Mouse (Mus musculus) intestine, embryonic 16.5 days (tissue): Measurements from ENCODE around the gene Mybpc1. TPM values are rescaled to one million over a fixed set of nuclear protein-coding genes. Genes with fewer than 3 reads are reported as not detected.

Experiments
- ATAC-seq: fragments of 200-750 bp; cut with Nextera tagmentation; 2 replicates; pipeline ENCODE4 v1.8.0; 2017; ENCODE audit warnings: moderate TSS enrichment, moderate library complexity
- H3K27ac ChIP-seq: fragments of 300-500 bp; sonication (generic); 2 replicates; pipeline ENCODE4 v1.5.1; 2014; ENCODE audit warnings: mild to moderate bottlenecking, low read length
- H3K27me3 ChIP-seq: fragments of 300-500 bp; sonication (generic); replicated peaks from 2 replicates; pipeline ENCODE4 v1.6.1; 2014; ENCODE audit warnings: low read length, control low read depth, mixed read lengths; ENCODE audit not compliant: control insufficient read depth, insufficient read depth
- H3K36me3 ChIP-seq: fragments of 300-500 bp; sonication (generic); 2 replicates; pipeline ENCODE4 v1.6.1; 2014; ENCODE audit warnings: low read length, control low read depth; ENCODE audit not compliant: control insufficient read depth, insufficient read depth
- H3K4me1 ChIP-seq: fragments of 300-500 bp; sonication (generic); 2 replicates; pipeline ENCODE4 v1.6.1; 2014; ENCODE audit warnings: low read length, control low read depth, mixed read lengths; ENCODE audit not compliant: control insufficient read depth, insufficient read depth
- H3K4me2 ChIP-seq: fragments of 300-500 bp; sonication (generic); 2 replicates; pipeline ENCODE4 v1.6.1; 2014; ENCODE audit warnings: low read depth, low read length, control low read depth
- H3K4me3 ChIP-seq: fragments of 300-500 bp; sonication (generic); 2 replicates; pipeline ENCODE4 v1.5.1; 2014; ENCODE audit warnings: mild to moderate bottlenecking, low read length
- H3K9ac ChIP-seq: fragments of 300-500 bp; sonication (generic); 2 replicates; pipeline ENCODE4 v1.6.1; 2014; ENCODE audit warnings: low read depth, low read length
- H3K9me3 ChIP-seq: fragments of 300-500 bp; sonication (generic); 2 replicates; pipeline ENCODE4 v1.6.1; 2016; ENCODE audit warnings: low read length, control low read depth; ENCODE audit not compliant: control insufficient read depth
- WGBS: fragments of 180-500 bp; shearing (Covaris S2); extraction: QIAGEN DNeasy Blood & Tissue Kit; methylation state at CpG from one replicate; pipeline ENCODE4 v1.1.7; 2014; 5-methylcytosine and 5-hydroxymethylcytosine counted together
- polyA plus RNA-seq: library from polyadenylated mRNA; unstranded; fragments of >200 nt; fragmentation: Nextera tagmentation; extraction: Ambion mirVana; gene quantifications from 2 replicates; pipeline ENCODE4 v1.2.1, GENCODE M21; 2015

The Mybpc1 gene
- polyA plus RNA-seq, 1 experiment from 2014 or later = 1.9 TPM

GRCm38 (mm10) chr10:88613051-88613450 lies 8.1 kb upstream of the Mybpc1 start:
- Histone ChIP-seq H3K9ac (no peak overlapping the region), H3K9me3 (no peaks in the 10 kb centered on the region), H3K27me3 (no peaks in the 10 kb centered on the region), H3K4me1 (no peaks in the 10 kb centered on the region), H3K36me3 (no peaks in the 10 kb centered on the region), H3K27ac (no peak overlapping the region), H3K4me3 (no peak overlapping the region), H3K4me2 (no peak overlapping the region)
- WGBS = 84% methylated on average over 11 of the region's 11 CpGs
- no peak for ATAC-seq

GRCm38 (mm10) chr10:88606686-88607085 lies 1.7 kb upstream of the Mybpc1 start:
- H3K36me3 ChIP-seq = no peaks in the 10 kb centered on the region
- no peaks in the 10 kb centered on the region for H3K9me3 ChIP-seq
- WGBS = 70% methylated on average over 7 of the region's 7 CpGs
- ATAC-seq = no peak
- H3K4me1 ChIP-seq = no peaks in the 10 kb centered on the region
- no peak overlapping the region for H3K4me2 ChIP-seq
- no peak overlapping the region for H3K9ac ChIP-seq
- no peaks in the 10 kb centered on the region for H3K27me3 ChIP-seq
- H3K27ac ChIP-seq = no peak overlapping the region
- no peak overlapping the region for H3K4me3 ChIP-seq

- no peak for ATAC-seq
- no peak overlapping the region for H3K4me2 ChIP-seq
- no peaks in the 10 kb centered on the region for H3K27me3 ChIP-seq
- no peak overlapping the region for H3K4me3 ChIP-seq
- H3K9me3 ChIP-seq = no peaks in the 10 kb centered on the region
- no peak overlapping the region for H3K27ac ChIP-seq
- WGBS = 78% methylated on average over 8 of the region's 8 CpGs
- no peaks in the 10 kb centered on the region for H3K36me3 ChIP-seq
- no peaks in the 10 kb centered on the region for H3K4me1 ChIP-seq
- no peak overlapping the region for H3K9ac ChIP-seq
Measured at GRCm38 (mm10) chr10:88606065-88606464, 1.1 kb upstream of the Mybpc1 start.

- 52% methylated on average over 2 of the region's 2 CpGs for WGBS
- no peak overlapping the region for H3K27ac ChIP-seq
- no peaks in the 10 kb centered on the region for H3K4me1 ChIP-seq
- H3K9ac ChIP-seq = no peak overlapping the region
- no peak for ATAC-seq
- H3K9me3 ChIP-seq = no peaks in the 10 kb centered on the region
- no peaks in the 10 kb centered on the region for H3K27me3 ChIP-seq
- no peaks in the 10 kb centered on the region for H3K36me3 ChIP-seq
- no peak overlapping the region for H3K4me2 ChIP-seq
- no peak overlapping the region for H3K4me3 ChIP-seq
Measured at GRCm38 (mm10) chr10:88603773-88604172, 1.2 kb downstream of the Mybpc1 start.

GRCm38 (mm10) chr10:88603256-88603655 lies 1.7 kb downstream of the Mybpc1 start:
- 49% methylated on average over 5 of the region's 5 CpGs for WGBS
- Histone ChIP-seq H3K9me3 (no peaks in the 10 kb centered on the region), H3K27me3 (no peaks in the 10 kb centered on the region), H3K4me2 (no peak overlapping the region), H3K4me3 (no peak overlapping the region), H3K27ac (no peak overlapping the region), H3K9ac (no peak overlapping the region), H3K4me1 (no peaks in the 10 kb centered on the region), H3K36me3 (no peaks in the 10 kb centered on the region)
- ATAC-seq = no peak

- Histone ChIP-seq H3K27me3 (no peaks in the 10 kb centered on the region), H3K4me3 (no peak overlapping the region), H3K9ac (no peak overlapping the region), H3K36me3 (no peaks in the 10 kb centered on the region), H3K9me3 (no peaks in the 10 kb centered on the region), H3K4me1 (no peaks in the 10 kb centered on the region), H3K4me2 (no peak overlapping the region), H3K27ac (no peak overlapping the region)
- no peak for ATAC-seq
- 88% methylated on average over 7 of the region's 7 CpGs for WGBS
Measured at GRCm38 (mm10) chr10:88600591-88600990, 4.4 kb downstream of the Mybpc1 start.

GRCm38 (mm10) chr10:88592316-88592715 lies 12.6 kb downstream of the Mybpc1 start:
- 94% methylated on average over 4 of the region's 4 CpGs for WGBS
- Histone ChIP-seq H3K4me3 (no peak overlapping the region), H3K27me3 (no peaks in the 10 kb centered on the region), H3K4me1 (no peaks in the 10 kb centered on the region), H3K9ac (no peak overlapping the region), H3K27ac (no peak overlapping the region), H3K4me2 (no peak overlapping the region), H3K36me3 (no peaks in the 10 kb centered on the region), H3K9me3 (no peaks in the 10 kb centered on the region)
- no peak for ATAC-seq

- Histone ChIP-seq H3K4me3 (no peak overlapping the region), H3K27me3 (no peaks in the 10 kb centered on the region), H3K27ac (no peak overlapping the region), H3K4me1 (no peaks in the 10 kb centered on the region), H3K9ac (no peak overlapping the region), H3K36me3 (no peaks in the 10 kb centered on the region), H3K9me3 (no peaks in the 10 kb centered on the region), H3K4me2 (no peak overlapping the region)
- no peak for ATAC-seq
- WGBS = 67% methylated on average over 12 of the region's 12 CpGs
Measured at GRCm38 (mm10) chr10:88591042-88591441, 13.9 kb downstream of the Mybpc1 start.

GRCm38 (mm10) chr10:88584469-88584868 lies 20.5 kb downstream of the Mybpc1 start:
- no peak overlapping the region for H3K4me2 ChIP-seq
- WGBS = 88% methylated on average over 11 of the region's 11 CpGs

GRCm38 (mm10) chr10:88580786-88581185 lies 24.2 kb downstream of the Mybpc1 start:
- Histone ChIP-seq H3K36me3 (no peaks in the 10 kb centered on the region), H3K4me1 (no peaks in the 10 kb centered on the region), H3K9me3 (no peaks in the 10 kb centered on the region), H3K4me2 (no peak overlapping the region), H3K9ac (no peak overlapping the region), H3K4me3 (no peak overlapping the region), H3K27ac (no peak overlapping the region), H3K27me3 (no peaks in the 10 kb centered on the region)
- ATAC-seq = no peak
- WGBS = 82% methylated on average over 5 of the region's 5 CpGs

More at GRCm38 (mm10) chr10:88584469-88584868, 20.5 kb downstream of the Mybpc1 start:
- Histone ChIP-seq H3K4me1 (no peaks in the 10 kb centered on the region), H3K36me3 (no peaks in the 10 kb centered on the region), H3K4me3 (no peak overlapping the region), H3K27me3 (no peaks in the 10 kb centered on the region), H3K9ac (no peak overlapping the region), H3K9me3 (no peaks in the 10 kb centered on the region), H3K27ac (no peak overlapping the region)
- ATAC-seq = no peak
